Mouse (Mus musculus): Measurements from ENCODE around the gene Rbm38. TPM values are rescaled to one million over a fixed set of nuclear protein-coding genes. Genes with fewer than 3 reads are reported as not detected.
A peak's percentile ranks its signal among the peaks of the same experiment; 100 is the strongest.

Rbm38 gene
- polyA plus RNA-seq, 1 experiment from 2014 or later, result 108 TPM

- H3K4me2 ChIP-seq, result peak overlapping the region; percentile 77
- no peak for ATAC-seq (replicated peaks; ENCODE audit: insufficient number of reproducible peaks, insufficient read depth, low FRiP score, low read depth)
- H3K4me3 ChIP-seq, result peak overlapping the region; percentile 81; the same call in 1 of the 2 replicates
These were observed 6.4 kb downstream of the Rbm38 start for GRCm38 (mm10) chr2:173026688-173027131.

GRCm38 (mm10) chr2:173027169-173027823, 7.0 kb downstream of the Rbm38 start:
- peak overlapping the region; percentile 52 for H3K27ac ChIP-seq
- peaks cover 87% of the 10 kb centered on the region for H3K4me1 ChIP-seq (replicated peaks)
- H3K36me3 ChIP-seq, result peaks cover 29% of the 10 kb centered on the region; the same call in 1 of the 2 replicates
- no peaks in the 10 kb centered on the region for H3K27me3 ChIP-seq
- WGBS, result 79% methylated on average over 6 of the region's 6 CpGs
- peak overlapping the region; percentile 77 for H3K4me2 ChIP-seq
- no peak for ATAC-seq (replicated peaks; ENCODE audit: insufficient number of reproducible peaks, insufficient read depth, low FRiP score, low read depth)
- peak overlapping the region; percentile 81; the same call in 1 of the 2 replicates for H3K4me3 ChIP-seq
- H3K9me3 ChIP-seq (replicated peaks), result no peaks in the 10 kb centered on the region
- peak overlapping the region; percentile 5; the same call in 1 of the 2 replicates for H3K9ac ChIP-seq

More at GRCm38 (mm10) chr2:173026688-173027131, 6.4 kb downstream of the Rbm38 start:
- peak overlapping the region; percentile 36 for H3K9ac ChIP-seq
- WGBS, result 48% methylated on average over 3 of the region's 3 CpGs
- H3K36me3 ChIP-seq, result peaks cover 23% of the 10 kb centered on the region; the same call in 1 of the 2 replicates
- H3K9me3 ChIP-seq (replicated peaks), result no peaks in the 10 kb centered on the region
- peaks cover 87% of the 10 kb centered on the region for H3K4me1 ChIP-seq (replicated peaks)
- H3K27me3 ChIP-seq, result no peaks in the 10 kb centered on the region
- peak overlapping the region; percentile 52 for H3K27ac ChIP-seq

- H3K4me3 ChIP-seq, result no peak overlapping the region
- WGBS, result 46% methylated on average over 4 of the region's 4 CpGs
- H3K4me2 ChIP-seq, result peak overlapping the region; percentile 77
- 0 out of 2 replicates have a peak, but pooled peaks have one; percentile 5 for ATAC-seq (replicated peaks; ENCODE audit: insufficient number of reproducible peaks, insufficient read depth, low FRiP score, low read depth)
- H3K4me1 ChIP-seq (replicated peaks), result peaks cover 83% of the 10 kb centered on the region
- H3K36me3 ChIP-seq, result peaks cover 35% of the 10 kb centered on the region
- peak overlapping the region; percentile 52 for H3K27ac ChIP-seq
- H3K27me3 ChIP-seq, result no peaks in the 10 kb centered on the region
- H3K9me3 ChIP-seq (replicated peaks), result no peaks in the 10 kb centered on the region
- peak overlapping the region; percentile 34 for H3K9ac ChIP-seq
These were observed 7.7 kb downstream of the Rbm38 start for GRCm38 (mm10) chr2:173027824-173028495.

- Histone ChIP-seq H3K4me2 (peak overlapping the region; percentile 77), H3K4me1 (replicated peaks) (peaks cover 84% of the 10 kb centered on the region), H3K27me3 (no peaks in the 10 kb centered on the region), H3K4me3 (no peak overlapping the region), H3K9ac (no peak overlapping the region), H3K36me3 (peaks cover 41% of the 10 kb centered on the region), H3K27ac (peak overlapping the region; percentile 52; the same call in 1 of the 2 replicates), H3K9me3 (replicated peaks) (no peaks in the 10 kb centered on the region)
- WGBS, result 81% methylated on average over 3 of the region's 3 CpGs
- ATAC-seq (replicated peaks; ENCODE audit: insufficient number of reproducible peaks, insufficient read depth, low FRiP score, low read depth), result no peak
These were observed 8.3 kb downstream of the Rbm38 start for GRCm38 (mm10) chr2:173028508-173029031.

- no peak overlapping the region for H3K4me3 ChIP-seq
- peak overlapping the region; percentile 8; the same call in 1 of the 2 replicates for H3K27ac ChIP-seq
- 49% methylated on average over 12 of the region's 12 CpGs for WGBS
- H3K27me3 ChIP-seq, result no peaks in the 10 kb centered on the region
- no peaks in the 10 kb centered on the region for H3K9me3 ChIP-seq (replicated peaks)
- H3K4me2 ChIP-seq, result no peak overlapping the region
- ATAC-seq (replicated peaks; ENCODE audit: insufficient number of reproducible peaks, insufficient read depth, low FRiP score, low read depth), result no peak
- peaks cover 50% of the 10 kb centered on the region for H3K36me3 ChIP-seq
- no peak overlapping the region for H3K9ac ChIP-seq
- peaks cover 80% of the 10 kb centered on the region for H3K4me1 ChIP-seq (replicated peaks)
These were observed 10.5 kb downstream of the Rbm38 start for GRCm38 (mm10) chr2:173030591-173031338.

GRCm38 (mm10) chr2:173033531-173033930, 13.2 kb downstream of the Rbm38 start:
- H3K4me1 ChIP-seq (replicated peaks), result peaks cover 58% of the 10 kb centered on the region

GRCm38 (mm10) chr2:173034998-173035397, 14.7 kb downstream of the Rbm38 start:
- Histone ChIP-seq H3K4me1 (replicated peaks) (peaks cover 44% of the 10 kb centered on the region), H3K4me2 (no peak overlapping the region), H3K36me3 (peaks cover 40% of the 10 kb centered on the region), H3K27ac (no peak overlapping the region), H3K27me3 (no peaks in the 10 kb centered on the region), H3K4me3 (no peak overlapping the region), H3K9ac (no peak overlapping the region), H3K9me3 (replicated peaks) (no peaks in the 10 kb centered on the region)
- no peak for ATAC-seq (replicated peaks; ENCODE audit: insufficient number of reproducible peaks, insufficient read depth, low FRiP score, low read depth)
- 22% methylated on average over 4 of the region's 4 CpGs for WGBS

More at GRCm38 (mm10) chr2:173033531-173033930, 13.2 kb downstream of the Rbm38 start:
- ATAC-seq (replicated peaks; ENCODE audit: insufficient number of reproducible peaks, insufficient read depth, low FRiP score, low read depth), result no peak
- H3K36me3 ChIP-seq, result peaks cover 42% of the 10 kb centered on the region
- no peak overlapping the region for H3K9ac ChIP-seq
- no peak overlapping the region for H3K4me2 ChIP-seq
- no peaks in the 10 kb centered on the region for H3K9me3 ChIP-seq (replicated peaks)
- H3K4me3 ChIP-seq, result no peak overlapping the region
- 92% methylated on average over 13 of the region's 13 CpGs for WGBS
- H3K27me3 ChIP-seq, result no peaks in the 10 kb centered on the region
- no peak overlapping the region for H3K27ac ChIP-seq

GRCm38 (mm10) chr2:173035653-173036052, 15.4 kb downstream of the Rbm38 start:
- Histone ChIP-seq H3K4me2 (no peak overlapping the region), H3K4me1 (replicated peaks) (peaks cover 38% of the 10 kb centered on the region), H3K9me3 (replicated peaks) (no peaks in the 10 kb centered on the region), H3K27me3 (no peaks in the 10 kb centered on the region), H3K9ac (no peak overlapping the region), H3K4me3 (no peak overlapping the region), H3K27ac (no peak overlapping the region), H3K36me3 (peaks cover 38% of the 10 kb centered on the region)
- 87% methylated on average over 5 of the region's 5 CpGs for WGBS
- ATAC-seq (replicated peaks; ENCODE audit: insufficient number of reproducible peaks, insufficient read depth, low FRiP score, low read depth), result no peak

- Histone ChIP-seq H3K4me1 (replicated peaks) (peaks cover 34% of the 10 kb centered on the region), H3K4me3 (no peak overlapping the region), H3K36me3 (peaks cover 38% of the 10 kb centered on the region), H3K9ac (no peak overlapping the region), H3K27ac (no peak overlapping the region), H3K4me2 (no peak overlapping the region), H3K27me3 (no peaks in the 10 kb centered on the region), H3K9me3 (replicated peaks) (no peaks in the 10 kb centered on the region)
- ATAC-seq (replicated peaks; ENCODE audit: insufficient number of reproducible peaks, insufficient read depth, low FRiP score, low read depth), result no peak
- 84% methylated on average over 5 of the region's 5 CpGs for WGBS
These were observed 15.8 kb downstream of the Rbm38 start for GRCm38 (mm10) chr2:173036055-173036454.

- WGBS, result 52% methylated on average over 4 of the region's 4 CpGs
- H3K27me3 ChIP-seq, result no peaks in the 10 kb centered on the region
- no peak overlapping the region for H3K27ac ChIP-seq
- H3K9ac ChIP-seq, result no peak overlapping the region
- H3K36me3 ChIP-seq, result peaks cover 33% of the 10 kb centered on the region
- no peak overlapping the region for H3K4me3 ChIP-seq
- ATAC-seq (replicated peaks; ENCODE audit: insufficient number of reproducible peaks, insufficient read depth, low FRiP score, low read depth), result no peak
- H3K4me1 ChIP-seq (replicated peaks), result peaks cover 29% of the 10 kb centered on the region
- H3K9me3 ChIP-seq (replicated peaks), result no peaks in the 10 kb centered on the region
- H3K4me2 ChIP-seq, result no peak overlapping the region
These were observed 16.3 kb downstream of the Rbm38 start for GRCm38 (mm10) chr2:173036611-173037010.

- no peak overlapping the region for H3K9ac ChIP-seq
- no peak overlapping the region for H3K27ac ChIP-seq
- H3K9me3 ChIP-seq (replicated peaks), result no peaks in the 10 kb centered on the region
- no peak overlapping the region for H3K4me2 ChIP-seq
- no peaks in the 10 kb centered on the region for H3K27me3 ChIP-seq
- ATAC-seq (replicated peaks; ENCODE audit: insufficient number of reproducible peaks, insufficient read depth, low FRiP score, low read depth), result no peak
- no peak overlapping the region for H3K4me3 ChIP-seq
- 68% methylated on average over 5 of the region's 5 CpGs for WGBS
- peaks cover 30% of the 10 kb centered on the region for H3K4me1 ChIP-seq (replicated peaks)
- H3K36me3 ChIP-seq, result peaks cover 26% of the 10 kb centered on the region
These were observed 17.0 kb downstream of the Rbm38 start for GRCm38 (mm10) chr2:173037347-173037746.
